Mouse (Mus musculus) liver, embryonic 12.5 days (tissue): ENCODE measurements at regions not wholly inside any gene's neighbourhood (a gene's known extent, or its start where the extent isn't known, plus 50 kb on each side); places are given as distances from the start of the nearest gene placed in this dataset.

Source experiments
- ATAC-seq: fragments of 200-750 bp; cut with Nextera tagmentation; 2 replicates; pipeline ENCODE4 v1.8.0; 2017; ENCODE audit warnings: moderate number of reproducible peaks, mild to moderate bottlenecking, moderate library complexity
- H3K27ac ChIP-seq: fragments of 300-500 bp; sonication (generic); 2 replicates; pipeline ENCODE4 v1.5.1; 2016; ENCODE audit warnings: mild to moderate bottlenecking
- H3K27me3 ChIP-seq: fragments of 300-500 bp; sonication (generic); replicated peaks from 2 replicates; pipeline ENCODE4 v1.6.1; 2016; ENCODE audit warnings: mild to moderate bottlenecking, moderate library complexity
- H3K36me3 ChIP-seq: fragments of 300-500 bp; sonication (generic); 2 replicates; pipeline ENCODE4 v1.6.1; 2016; ENCODE audit warnings: mild to moderate bottlenecking, moderate library complexity
- H3K4me1 ChIP-seq: fragments of 300-500 bp; sonication (generic); 2 replicates; pipeline ENCODE4 v1.6.1; 2016
- H3K4me2 ChIP-seq: fragments of 300-500 bp; sonication (generic); 2 replicates; pipeline ENCODE4 v1.6.1; 2016; ENCODE audit warnings: mild to moderate bottlenecking, moderate library complexity
- H3K4me3 ChIP-seq: fragments of 300-500 bp; sonication (generic); 2 replicates; pipeline ENCODE4 v1.5.1; 2016; ENCODE audit warnings: mild to moderate bottlenecking, moderate library complexity
- H3K9ac ChIP-seq: fragments of 300-500 bp; sonication (generic); 2 replicates; pipeline ENCODE4 v1.6.1; 2016; ENCODE audit warnings: mild to moderate bottlenecking, moderate library complexity
- H3K9me3 ChIP-seq: fragments of 300-500 bp; sonication (generic); replicated peaks from 2 replicates; pipeline ENCODE4 v1.6.1; 2016; ENCODE audit warnings: mild to moderate bottlenecking, moderate library complexity
- WGBS: fragments of 180-500 bp; shearing (Covaris S2); methylation state at CpG from one replicate; pipeline ENCODE4 v1.1.7; 2016; ENCODE audit not compliant: insufficient replicate concordance; 5-methylcytosine and 5-hydroxymethylcytosine counted together

GRCm38 (mm10) chr12:99108616-99109015 lies 188.2 kb downstream of the Ttc8 start:
- WGBS: 73% methylated on average over 5 of the region's 5 CpGs
- Histone ChIP-seq H3K4me1 (no peaks in the 10 kb centered on the region), H3K27me3 (no peaks in the 10 kb centered on the region), H3K27ac (no peak overlapping the region), H3K9ac (no peak overlapping the region), H3K9me3 (0 out of 2 replicates have a peak, but pooled peaks cover 3% of the 10 kb centered on the region), H3K36me3 (no peaks in the 10 kb centered on the region), H3K4me2 (no peak overlapping the region), H3K4me3 (no peak overlapping the region)
- ATAC-seq: no peak

GRCm38 (mm10) chr12:99113781-99114180 lies 193.4 kb downstream of the Ttc8 start:
- WGBS: 71% methylated on average over 2 of the region's 2 CpGs
- no peak for ATAC-seq
- H3K9me3 ChIP-seq: no peaks in the 10 kb centered on the region
- H3K9ac ChIP-seq: no peak overlapping the region
- H3K36me3 ChIP-seq: no peaks in the 10 kb centered on the region
- no peak overlapping the region for H3K4me2 ChIP-seq
- H3K27ac ChIP-seq: no peak overlapping the region
- H3K4me3 ChIP-seq: no peak overlapping the region
- no peaks in the 10 kb centered on the region for H3K27me3 ChIP-seq
- no peaks in the 10 kb centered on the region for H3K4me1 ChIP-seq

DNA sequence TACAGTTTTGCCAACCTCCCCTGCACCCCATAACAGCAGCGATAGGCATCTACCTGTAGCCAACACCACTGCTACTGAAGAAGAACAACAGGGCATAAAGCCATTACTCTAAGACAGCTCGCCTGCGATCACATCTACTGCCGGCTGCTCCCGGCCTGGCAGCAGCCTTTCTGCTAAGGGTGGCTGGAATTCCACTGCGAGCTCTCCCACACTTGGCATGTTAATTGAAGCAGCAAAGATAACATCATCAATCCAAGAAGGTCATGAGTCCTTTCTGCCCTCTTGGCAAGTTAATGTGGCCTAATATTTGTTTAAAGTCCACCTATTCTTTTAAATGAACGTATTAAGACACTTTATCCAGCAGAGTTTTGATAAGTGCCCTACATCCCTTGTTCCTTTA lies 196.1 kb downstream of the Ttc8 start:
- H3K36me3 ChIP-seq: no peaks in the 10 kb centered on the region
- no peak overlapping the region for H3K4me2 ChIP-seq
- no peaks in the 10 kb centered on the region for H3K9me3 ChIP-seq
- H3K9ac ChIP-seq: no peak overlapping the region
- H3K27me3 ChIP-seq: no peaks in the 10 kb centered on the region
- H3K4me1 ChIP-seq: no peaks in the 10 kb centered on the region
- no peak overlapping the region for H3K27ac ChIP-seq
- no peak overlapping the region for H3K4me3 ChIP-seq
- no peak for ATAC-seq
- WGBS: 64% methylated on average over 7 of the region's 7 CpGs

DNA sequence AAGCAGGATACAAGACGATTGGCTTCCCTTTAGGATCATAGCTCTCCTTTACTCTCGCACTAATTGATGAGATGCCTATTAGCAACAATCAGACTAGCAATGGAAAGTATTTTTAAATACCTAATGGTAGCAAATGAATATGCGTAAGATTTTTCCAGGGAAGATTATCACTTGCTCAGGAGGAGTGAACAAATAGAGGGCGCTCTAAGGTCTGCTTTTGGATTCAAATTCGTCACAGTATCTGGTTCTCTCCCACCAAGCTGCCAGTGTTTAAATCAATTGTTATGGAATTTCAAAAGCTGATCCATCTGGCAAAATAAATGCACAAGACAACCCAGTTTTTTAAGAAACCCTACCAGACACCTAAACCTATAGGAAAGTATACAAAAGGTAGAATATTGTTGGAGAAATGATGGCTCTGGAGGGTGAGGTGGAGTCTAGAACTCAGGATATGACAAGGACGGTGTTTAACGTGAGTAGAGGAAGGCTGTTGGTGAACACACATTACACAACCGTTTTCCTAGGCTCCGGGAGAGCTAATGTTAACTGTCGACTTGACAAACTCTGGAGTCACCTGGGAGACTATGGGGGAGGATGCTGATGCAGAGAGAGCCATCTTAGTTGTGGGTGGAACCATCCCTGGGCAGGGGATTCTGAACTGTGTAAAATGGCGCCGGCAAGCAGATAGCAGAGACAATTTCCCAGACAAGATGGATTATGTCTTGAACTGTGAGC lies 198.2 kb downstream of the Ttc8 start:
- H3K36me3 ChIP-seq: no peaks in the 10 kb centered on the region
- no peak overlapping the region for H3K9ac ChIP-seq
- no peaks in the 10 kb centered on the region for H3K4me1 ChIP-seq
- H3K4me2 ChIP-seq: no peak overlapping the region
- H3K27me3 ChIP-seq: no peaks in the 10 kb centered on the region
- no peaks in the 10 kb centered on the region for H3K9me3 ChIP-seq
- ATAC-seq: no peak
- H3K27ac ChIP-seq: no peak overlapping the region
- H3K4me3 ChIP-seq: no peak overlapping the region
- WGBS: 72% methylated on average over 12 of the region's 12 CpGs

- Histone ChIP-seq H3K4me1 (no peaks in the 10 kb centered on the region), H3K36me3 (no peaks in the 10 kb centered on the region), H3K27ac (no peak overlapping the region), H3K9me3 (no peaks in the 10 kb centered on the region), H3K4me2 (no peak overlapping the region), H3K27me3 (no peaks in the 10 kb centered on the region), H3K9ac (no peak overlapping the region), H3K4me3 (no peak overlapping the region)
- ATAC-seq: no peak
- WGBS: 78% methylated on average over 9 of the region's 9 CpGs
Observed at GRCm38 (mm10) chr12:99119966-99120365, 199.6 kb downstream of the Ttc8 start.

DNA sequence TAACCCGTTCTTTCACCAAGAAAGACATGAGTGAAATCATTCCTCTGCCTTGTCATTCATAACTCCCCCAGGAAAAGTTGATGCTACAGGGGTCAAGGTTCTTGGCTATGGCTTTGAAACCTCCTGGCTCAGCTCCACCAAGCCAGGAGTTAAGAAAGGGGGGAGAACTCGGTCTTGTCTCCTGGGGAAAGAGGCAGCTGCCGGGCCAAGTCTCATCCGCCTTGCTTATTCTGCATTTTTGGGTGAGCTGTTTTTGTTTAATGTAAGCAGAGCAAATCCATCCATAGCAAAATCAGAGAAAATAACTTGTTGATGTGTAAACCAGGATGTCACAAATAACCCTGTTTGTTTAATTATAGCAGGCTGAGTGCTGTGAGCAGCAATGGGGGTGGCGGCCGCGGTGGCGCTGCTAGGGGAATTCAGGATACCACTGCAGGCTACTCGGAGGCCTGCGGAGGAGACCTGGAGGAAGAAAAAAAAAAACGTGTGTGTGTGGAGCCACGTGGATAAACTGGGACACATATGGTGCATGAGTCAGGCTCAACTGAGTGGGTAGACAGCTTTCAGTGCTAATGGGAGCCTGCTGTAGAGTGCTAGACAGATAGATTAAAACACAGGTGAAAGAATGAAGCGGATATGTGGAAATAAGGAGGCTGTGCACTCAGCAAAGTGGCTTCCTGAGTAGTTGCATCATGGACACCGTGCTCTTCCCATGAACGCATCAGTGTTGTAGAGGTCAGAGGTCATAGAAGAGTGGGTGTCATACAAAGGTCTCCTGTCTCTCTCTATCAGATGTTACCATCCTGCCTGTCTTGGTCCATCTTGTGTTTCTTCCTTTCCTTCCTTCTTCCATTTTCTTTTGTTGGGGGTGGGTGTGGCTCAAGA lies 203.5 kb downstream of the Ttc8 start:
- Histone ChIP-seq H3K4me1 (no peaks in the 10 kb centered on the region), H3K4me2 (no peak overlapping the region), H3K27ac (no peak overlapping the region), H3K27me3 (no peaks in the 10 kb centered on the region), H3K36me3 (no peaks in the 10 kb centered on the region), H3K9me3 (no peaks in the 10 kb centered on the region), H3K4me3 (no peak overlapping the region), H3K9ac (no peak overlapping the region)
- WGBS: 74% methylated on average over 15 of the region's 15 CpGs
- ATAC-seq: no peak

DNA sequence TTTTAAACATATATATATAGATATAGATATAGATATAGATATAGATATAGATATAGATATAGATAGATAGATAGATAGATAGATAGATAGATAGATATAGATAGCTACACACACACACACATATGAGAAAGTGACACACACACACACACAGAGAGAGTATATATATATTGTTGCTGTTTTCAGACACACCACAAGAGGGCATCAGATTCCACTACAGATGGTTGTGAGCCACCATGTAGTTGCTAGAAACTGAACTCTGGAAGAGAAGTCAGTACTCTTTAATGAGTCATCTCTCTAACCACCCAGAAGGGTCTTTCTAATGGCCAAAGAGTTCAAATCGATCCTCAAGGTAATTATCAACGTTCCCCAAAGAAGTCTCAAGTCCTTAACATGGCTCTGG lies 205.8 kb downstream of the Ttc8 start:
- Histone ChIP-seq H3K4me3 (no peak overlapping the region), H3K36me3 (no peaks in the 10 kb centered on the region), H3K4me1 (no peaks in the 10 kb centered on the region), H3K9ac (no peak overlapping the region), H3K4me2 (no peak overlapping the region), H3K27me3 (no peaks in the 10 kb centered on the region), H3K9me3 (no peaks in the 10 kb centered on the region), H3K27ac (no peak overlapping the region)
- whole genome bisulfite sequencing: 88% methylated on average over 2 of the region's 2 CpGs
- ATAC-seq: no peak
